Mouse (Mus musculus) liver, embryonic 13.5 days (tissue): ENCODE results near the gene Znhit1. TPM values are rescaled to one million over a fixed set of nuclear protein-coding genes. Genes with fewer than 3 reads are reported as not detected.

Source experiments
- ATAC-seq: fragments of 200-750 bp; cut with Nextera tagmentation; 2 replicates; pipeline ENCODE4 v1.8.0; 2017; ENCODE audit warnings: low read depth, mild to moderate bottlenecking, moderate number of reproducible peaks, moderate library complexity
- DNase-seq: peaks from one replicate; pipeline ENCODE4 v3.0.0; 2022
- H3K27ac ChIP-seq: fragments of 300-500 bp; sonication (generic); 2 replicates; pipeline ENCODE4 v1.5.1; 2015; ENCODE audit warnings: moderate library complexity, mild to moderate bottlenecking, inconsistent platforms
- H3K27me3 ChIP-seq: fragments of 300-500 bp; sonication (generic); 2 replicates; pipeline ENCODE4 v1.6.1; 2015; ENCODE audit warnings: mild to moderate bottlenecking, inconsistent platforms
- H3K36me3 ChIP-seq: fragments of 300-500 bp; sonication (generic); 2 replicates; pipeline ENCODE4 v1.6.1; 2015; ENCODE audit warnings: mild to moderate bottlenecking, inconsistent platforms
- H3K4me1 ChIP-seq: fragments of 300-500 bp; sonication (generic); replicated peaks from 2 replicates; pipeline ENCODE4 v1.6.1; 2015; ENCODE audit warnings: inconsistent platforms
- H3K4me2 ChIP-seq: fragments of 300-500 bp; sonication (generic); 2 replicates; pipeline ENCODE4 v1.6.1; 2015; ENCODE audit warnings: inconsistent platforms, mild to moderate bottlenecking, moderate library complexity
- H3K4me3 ChIP-seq: fragments of 300-500 bp; sonication (generic); replicated peaks from 2 replicates; pipeline ENCODE4 v1.5.1; 2015; ENCODE audit warnings: mild to moderate bottlenecking, inconsistent platforms
- H3K9ac ChIP-seq: fragments of 300-500 bp; sonication (generic); 2 replicates; pipeline ENCODE4 v1.6.1; 2015; ENCODE audit warnings: mild to moderate bottlenecking, inconsistent platforms
- H3K9me3 ChIP-seq: fragments of 300-500 bp; sonication (generic); replicated peaks from 2 replicates; pipeline ENCODE4 v1.6.1; 2016; ENCODE audit warnings: inconsistent platforms
- WGBS: fragments of 180-500 bp; shearing (Covaris S2); methylation state at CpG from one replicate; pipeline ENCODE4 v1.1.7; 2015; ENCODE audit not compliant: insufficient replicate concordance; 5-methylcytosine and 5-hydroxymethylcytosine counted together
- microRNA counts: library from miRNA; unstranded; fragments of <30 nt; microRNA quantifications from one replicate; lab custom pipeline; 2016
- microRNA-seq: library from miRNA; unstranded; fragments of <30 nt; microRNA quantifications from one replicate; pipeline ENCODE4, GENCODE M21; 2016
- polyA plus RNA-seq: library from polyadenylated mRNA; unstranded; fragments of >200 nt; fragmentation: Nextera tagmentation; extraction: Ambion mirVana; gene quantifications from 2 replicates; pipeline ENCODE4 v1.2.1, GENCODE M21; 2015

The Znhit1 gene
- polyA plus RNA-seq, 1 experiment from 2014 or later = 57.8 TPM

- H3K9me3 ChIP-seq = no peaks in the 10 kb centered on the region
- WGBS = 76% methylated on average over 5 of the region's 5 CpGs
- no peak overlapping the region for H3K4me2 ChIP-seq
- DNase-seq (no peak), ATAC-seq (no peak)
- H3K27ac ChIP-seq = no peak overlapping the region
- H3K9ac ChIP-seq = no peak overlapping the region
- H3K4me1 ChIP-seq = no peaks in the 10 kb centered on the region
- H3K27me3 ChIP-seq = no peaks in the 10 kb centered on the region
- H3K4me3 ChIP-seq = no peak overlapping the region
- no peaks in the 10 kb centered on the region for H3K36me3 ChIP-seq
Measured at GRCm38 (mm10) chr5:136937621-136938020, 50.2 kb downstream of the Znhit1 start.

- no peaks in the 10 kb centered on the region for H3K9me3 ChIP-seq
Measured at GRCm38 (mm10) chr5:136936750-136937149, 51.1 kb downstream of the Znhit1 start.

GRCm38 (mm10) chr5:136935905-136936695 lies 51.7 kb downstream of the Znhit1 start:
- H3K36me3 ChIP-seq = no peaks in the 10 kb centered on the region
- H3K9ac ChIP-seq = no peak overlapping the region
- H3K9me3 ChIP-seq = no peaks in the 10 kb centered on the region
- no peaks in the 10 kb centered on the region for H3K27me3 ChIP-seq
- 54% methylated on average over 7 of the region's 7 CpGs for whole genome bisulfite sequencing
- no peak for ATAC-seq
- H3K4me2 ChIP-seq = no peak overlapping the region
- H3K4me3 ChIP-seq = no peak overlapping the region
- H3K4me1 ChIP-seq = no peaks in the 10 kb centered on the region
- DNase-seq = no peak
- no peak overlapping the region for H3K27ac ChIP-seq

More at GRCm38 (mm10) chr5:136936750-136937149, 51.1 kb downstream of the Znhit1 start:
- no peak overlapping the region for H3K27ac ChIP-seq
- H3K36me3 ChIP-seq = no peaks in the 10 kb centered on the region
- 77% methylated on average over 6 of the region's 6 CpGs for WGBS
- DNase-seq (no peak), ATAC-seq (no peak)
- H3K27me3 ChIP-seq = no peaks in the 10 kb centered on the region
- H3K4me3 ChIP-seq = no peak overlapping the region
- no peaks in the 10 kb centered on the region for H3K4me1 ChIP-seq
- H3K4me2 ChIP-seq = no peak overlapping the region
- no peak overlapping the region for H3K9ac ChIP-seq

- H3K27me3 ChIP-seq = no peaks in the 10 kb centered on the region
- no peak overlapping the region for H3K27ac ChIP-seq
- H3K9me3 ChIP-seq = no peaks in the 10 kb centered on the region
- no peaks in the 10 kb centered on the region for H3K36me3 ChIP-seq
- ATAC-seq (no peak), DNase-seq (no peak)
- no peak overlapping the region for H3K4me3 ChIP-seq
- 66% methylated on average over 6 of the region's 6 CpGs for WGBS
- no peak overlapping the region for H3K9ac ChIP-seq
- no peak overlapping the region for H3K4me2 ChIP-seq
- H3K4me1 ChIP-seq = 0 out of 2 replicates have a peak, but pooled peaks cover 3% of the 10 kb centered on the region
Measured at GRCm38 (mm10) chr5:136933930-136934329, 53.9 kb downstream of the Znhit1 start.

DNA sequence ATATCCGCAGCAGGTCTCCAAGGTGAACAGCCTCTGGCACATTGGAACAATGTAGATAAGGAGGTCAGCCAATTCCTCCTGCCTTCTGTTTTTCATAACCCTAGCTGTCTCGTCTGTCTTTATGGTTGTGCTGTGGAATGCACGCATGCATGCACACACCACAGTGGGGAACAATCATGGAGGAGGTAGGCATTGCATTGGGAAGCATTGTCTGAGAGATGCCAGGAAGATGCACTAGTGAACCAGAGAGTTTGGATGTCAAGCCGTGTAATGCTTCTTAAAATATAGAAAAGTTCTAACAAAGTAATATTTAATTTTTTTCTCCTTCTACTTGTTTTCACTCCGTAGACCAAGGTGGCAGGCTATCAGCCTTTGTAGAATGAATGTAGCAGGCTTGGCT lies 54.9 kb downstream of the Znhit1 start:
- Histone ChIP-seq H3K4me3 (no peak overlapping the region), H3K9me3 (no peaks in the 10 kb centered on the region), H3K36me3 (no peaks in the 10 kb centered on the region), H3K27ac (no peak overlapping the region), H3K27me3 (no peaks in the 10 kb centered on the region), H3K4me1 (0 out of 2 replicates have a peak, but pooled peaks cover 3% of the 10 kb centered on the region), H3K4me2 (no peak overlapping the region), H3K9ac (no peak overlapping the region)
- ATAC-seq (no peak), DNase-seq (no peak)
- WGBS = 69% methylated on average over 5 of the region's 5 CpGs

MicroRNAs within 50 kb of the gene (microRNA counts, 519-probe panel; counts per million panel counts)
- microRNA mmu-miR-702 (lab: Ali Mortazavi, UCI) = 114 counts per million

Small RNAs within 50 kb of the gene (microRNA-seq; reads per million reads assigned to microRNA genes)
- gene Mir702 = 35.2 reads per million, percentile 40 among the genes with 10 or more reads in this experiment

Other genes with a start within 250 kb of the Znhit1 start
- 1.3 and 1.8 TPM in 2 replicates for gene Col26a1, start 104.8 kb downstream of the Znhit1 start, polyA plus RNA-seq
- gene Ift22, start 79.9 kb downstream of the Znhit1 start, polyA plus RNA-seq = 13.3 and 13.7 TPM in 2 replicates
- 190 and 196 TPM in 2 replicates for gene Fis1, start 34.7 kb downstream of the Znhit1 start, polyA plus RNA-seq
- gene Cldn15, start 21.4 kb downstream of the Znhit1 start, polyA plus RNA-seq = 2.3 and 3.0 TPM in 2 replicates
- gene Plod3, start 1.0 kb downstream of the Znhit1 start, polyA plus RNA-seq = 12.8 and 13.7 TPM in 2 replicates
- gene Vgf, start 38.4 kb upstream of the Znhit1 start, polyA plus RNA-seq = not detected in 2 replicates
- gene Ap1s1, start 58.1 kb upstream of the Znhit1 start, polyA plus RNA-seq = 109 and 114 TPM in 2 replicates
- gene Serpine1, start 84.2 kb upstream of the Znhit1 start, polyA plus RNA-seq = 0.05 TPM in 1 of 2 replicates, not detected in the other
- 8.4 and 9.9 TPM in 2 replicates for gene Trim56, start 128.2 kb upstream of the Znhit1 start, polyA plus RNA-seq
- not detected in 2 replicates for gene Muc3, start 161.3 kb upstream of the Znhit1 start, polyA plus RNA-seq
- gene Muc3a, start 224.4 kb upstream of the Znhit1 start, polyA plus RNA-seq = 0.05 TPM in 1 of 2 replicates, not detected in the other